Mouse (Mus musculus): ENCODE data around the gene Dync1li2.

Gene Dync1li2

GRCm38 (mm10) chr8:104414204-104414603 is 28.6 kb downstream of the Dync1li2 start:
- no peak for DNase-seq (ENCODE audit: low read depth)

- no peak for DNase-seq (ENCODE audit: low read depth)
Measured at GRCm38 (mm10) chr8:104413770-104414169, 29.1 kb downstream of the Dync1li2 start.

GRCm38 (mm10) chr8:104412805-104413532 is 29.9 kb downstream of the Dync1li2 start:
- no peak for DNase-seq (ENCODE audit: low read depth)

GRCm38 (mm10) chr8:104411972-104412371 is 30.9 kb downstream of the Dync1li2 start:
- no peak for DNase-seq (ENCODE audit: low read depth)

- no peak for DNase-seq (ENCODE audit: low read depth)
Measured at GRCm38 (mm10) chr8:104411468-104411867, 31.4 kb downstream of the Dync1li2 start.

GRCm38 (mm10) chr8:104410628-104411273 is 32.1 kb downstream of the Dync1li2 start:
- DNase-seq (ENCODE audit: low read depth): no peak

- DNase-seq (ENCODE audit: low read depth): no peak
Measured at GRCm38 (mm10) chr8:104408328-104409110, 34.3 kb downstream of the Dync1li2 start.

GRCm38 (mm10) chr8:104406340-104407128 is 36.3 kb downstream of the Dync1li2 start:
- DNase-seq (ENCODE audit: low read depth): no peak

- no peak for DNase-seq (ENCODE audit: low read depth)
Measured at GRCm38 (mm10) chr8:104405430-104406187, 37.2 kb downstream of the Dync1li2 start.

GRCm38 (mm10) chr8:104403596-104403995 is 39.3 kb downstream of the Dync1li2 start:
- peak; percentile 26 for DNase-seq (ENCODE audit: low read depth)

- DNase-seq (ENCODE audit: low read depth): peak; percentile 70
Measured at GRCm38 (mm10) chr8:104395703-104396357, 47.0 kb downstream of the Dync1li2 start, which contains the start of gene Cmtm4. Cmtm4 (minus strand) TSS chr8:104395807.

- peak; percentile 62 for DNase-seq (ENCODE audit: low read depth)
Measured at GRCm38 (mm10) chr8:104394801-104395702, 47.8 kb downstream of the Dync1li2 start.

GRCm38 (mm10) chr8:104393767-104394166 is 49.1 kb downstream of the Dync1li2 start:
- no peak for DNase-seq (ENCODE audit: low read depth)

- no peak for DNase-seq (ENCODE audit: low read depth)
Measured at GRCm38 (mm10) chr8:104393139-104393538, 49.7 kb downstream of the Dync1li2 start.

GRCm38 (mm10) chr8:104390245-104390644 is 52.6 kb downstream of the Dync1li2 start:
- no peak for DNase-seq (ENCODE audit: low read depth)

GRCm38 (mm10) chr8:104387980-104388379 is 54.9 kb downstream of the Dync1li2 start:
- no peak for DNase-seq (ENCODE audit: low read depth)

GRCm38 (mm10) chr8:104387501-104387900 is 55.3 kb downstream of the Dync1li2 start:
- DNase-seq (ENCODE audit: low read depth): no peak

GRCm38 (mm10) chr8:104386693-104387092 is 56.2 kb downstream of the Dync1li2 start:
- DNase-seq (ENCODE audit: low read depth): no peak

- no peak for DNase-seq (ENCODE audit: low read depth)
Measured at GRCm38 (mm10) chr8:104383977-104384376, 58.9 kb downstream of the Dync1li2 start.

Measured in induced T-regulatory cell, adult 2 months (primary cell).